Mouse (Mus musculus): ENCODE measurements around the gene Vmn1r120.
"Not testable (repeated sequence)": the region's sequence is repeated elsewhere in the genome, so short reads cannot be mapped to it uniquely, and the experiment has no call there.

DNA sequence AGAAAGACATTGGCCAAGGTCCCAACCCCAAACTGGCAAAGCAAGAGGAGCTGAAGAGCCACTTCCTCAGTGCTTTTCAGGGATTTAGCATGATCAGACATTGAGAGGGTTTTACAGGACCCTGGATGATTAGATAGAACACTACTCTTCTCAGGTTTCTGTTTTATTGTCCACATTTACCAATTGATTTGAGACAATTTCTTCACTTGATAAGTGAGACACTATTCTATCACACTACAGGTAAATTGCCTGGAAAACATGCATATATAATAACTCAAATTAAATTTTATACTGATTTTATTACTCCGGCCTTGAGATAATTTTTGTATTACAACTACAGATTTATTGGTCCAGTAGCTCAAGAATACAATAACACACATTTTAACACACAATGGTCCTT, at the start of gene Vmn1r120:
- not testable (repeated sequence) for TF ChIP-seq POLR2A, CTCF (IDR thresholded peaks at IDR 0.05; ENCODE audit: extremely low read depth, insufficient read depth, low read length)
